Mouse (Mus musculus): Measurements from ENCODE around the gene Eml6. TPM values are rescaled to one million over a fixed set of nuclear protein-coding genes. Genes with fewer than 3 reads are reported as not detected.

Gene Eml6
- polyA plus RNA-seq, 2 experiments, result 0.09 to 0.55 TPM

DNA sequence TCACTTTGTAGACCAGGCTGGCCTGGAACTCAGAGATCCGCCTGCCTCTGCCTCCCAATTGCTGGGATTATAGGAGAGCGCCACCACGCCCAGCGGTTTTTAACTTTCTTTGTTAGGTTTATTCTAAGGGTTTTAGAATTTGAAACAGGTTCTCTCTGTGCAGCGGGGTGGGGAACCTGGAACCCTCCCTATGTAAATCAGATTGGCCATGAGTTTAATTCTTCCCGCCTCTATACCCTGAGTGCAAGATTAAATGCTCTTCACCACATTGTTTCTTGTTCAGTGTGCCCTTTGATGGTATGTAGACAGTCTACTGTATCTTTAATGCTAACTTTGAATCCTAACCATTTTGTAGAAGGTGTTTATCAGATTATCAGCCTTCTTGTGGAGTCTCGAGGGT, 311.7 kb downstream of the Eml6 start:
- no peaks in the 10 kb centered on the region for H3K9me3 ChIP-seq (ENCODE audit: control insufficient read depth, low read length)
- no peak for TF ChIP-seq CTCF (IDR thresholded peaks at IDR 0.05; ENCODE audit: low read depth)
- no peak overlapping the region for H3K27ac ChIP-seq
- H3K9ac ChIP-seq (replicated peaks), result no peak overlapping the region
- ATAC-seq (ENCODE audit: insufficient read depth) (no peak), DNase-seq (ENCODE audit: low read depth in 3 of 3, low spot score in 3 of 3) (no peak)
- H3K27me3 ChIP-seq (ENCODE audit: control insufficient read depth, insufficient read depth, low read length), result no peaks in the 10 kb centered on the region
- no peak overlapping the region for H3K4me3 ChIP-seq (ENCODE audit: insufficient read depth in 1 of 2, low read depth in 2 of 2, low read length in 2 of 2)
- H3K4me1 ChIP-seq (replicated peaks; ENCODE audit: control insufficient read depth in 2 of 2, insufficient read depth in 2 of 2, low read length in 1 of 2), result no peaks in the 10 kb centered on the region
- WGBS (ENCODE audit: insufficient replicate concordance), result 74% methylated on average over 7 of the region's 7 CpGs
- no peak overlapping the region for H3K4me2 ChIP-seq (ENCODE audit: low read depth)
- no peaks in the 10 kb centered on the region for H3K36me3 ChIP-seq (replicated peaks; ENCODE audit: control insufficient read depth, insufficient read depth, low read depth)

GRCm38 (mm10) chr11:29709512-29709911, 316.3 kb downstream of the Eml6 start:
- ATAC-seq (ENCODE audit: insufficient read depth), result no peak
- Histone ChIP-seq H3K27ac (no peak overlapping the region), H3K4me3 (ENCODE audit: insufficient read depth in 1 of 2, low read depth in 2 of 2, low read length in 2 of 2) (no peak overlapping the region), H3K4me2 (ENCODE audit: low read depth) (no peak overlapping the region), H3K27me3 (ENCODE audit: control insufficient read depth, insufficient read depth, low read length) (no peaks in the 10 kb centered on the region), H3K36me3 (replicated peaks; ENCODE audit: control insufficient read depth, insufficient read depth, low read depth) (peaks cover 2% of the 10 kb centered on the region; the same call in 1 of the 2 replicates), H3K9ac (replicated peaks) (no peak overlapping the region), H3K4me1 (replicated peaks; ENCODE audit: control insufficient read depth in 2 of 2, insufficient read depth in 2 of 2, low read length in 1 of 2) (no peaks in the 10 kb centered on the region), H3K9me3 (ENCODE audit: control insufficient read depth, low read length) (no peaks in the 10 kb centered on the region)
- no peak for DNase-seq (ENCODE audit: low read depth in 3 of 3, low spot score in 3 of 3)
- peak; percentile 39 for TF ChIP-seq CTCF (IDR thresholded peaks at IDR 0.05; ENCODE audit: low read depth)
- no peak for TF ChIP-seq EP300 (IDR thresholded peaks at IDR 0.05; ENCODE audit: low read depth)

GRCm38 (mm10) chr11:29706845-29707244, 319.0 kb downstream of the Eml6 start:
- WGBS (ENCODE audit: insufficient replicate concordance), result 79% methylated on average over 4 of the region's 4 CpGs
- ATAC-seq (ENCODE audit: insufficient read depth), result no peak
- H3K9me3 ChIP-seq (ENCODE audit: control insufficient read depth, low read length), result no peaks in the 10 kb centered on the region
- no peak overlapping the region for H3K27ac ChIP-seq
- no peaks in the 10 kb centered on the region for H3K27me3 ChIP-seq (ENCODE audit: control insufficient read depth, insufficient read depth, low read length)
- TF ChIP-seq CTCF (IDR thresholded peaks at IDR 0.05; ENCODE audit: low read depth) (no peak), EP300 (IDR thresholded peaks at IDR 0.05; ENCODE audit: low read depth) (no peak)
- no peak overlapping the region for H3K4me3 ChIP-seq (ENCODE audit: insufficient read depth in 1 of 2, low read depth in 2 of 2, low read length in 2 of 2)
- no peak overlapping the region for H3K4me2 ChIP-seq (ENCODE audit: low read depth)
- H3K9ac ChIP-seq (replicated peaks), result no peak overlapping the region
- no peaks in the 10 kb centered on the region for H3K4me1 ChIP-seq (replicated peaks; ENCODE audit: control insufficient read depth in 2 of 2, insufficient read depth in 2 of 2, low read length in 1 of 2)
- H3K36me3 ChIP-seq (replicated peaks; ENCODE audit: control insufficient read depth, insufficient read depth, low read depth), result peaks cover 2% of the 10 kb centered on the region; the same call in 1 of the 2 replicates
- no peak for DNase-seq (ENCODE audit: low read depth in 3 of 3, low spot score in 3 of 3)

GRCm38 (mm10) chr11:29705263-29705662, 320.6 kb downstream of the Eml6 start:
- Histone ChIP-seq H3K27me3 (ENCODE audit: control insufficient read depth, insufficient read depth, low read length) (no peaks in the 10 kb centered on the region), H3K27ac (no peak overlapping the region), H3K4me1 (replicated peaks; ENCODE audit: control insufficient read depth in 2 of 2, insufficient read depth in 2 of 2, low read length in 1 of 2) (no peaks in the 10 kb centered on the region), H3K4me2 (ENCODE audit: low read depth) (no peak overlapping the region), H3K4me3 (ENCODE audit: insufficient read depth in 1 of 2, low read depth in 2 of 2, low read length in 2 of 2) (no peak overlapping the region), H3K9ac (replicated peaks) (no peak overlapping the region), H3K9me3 (ENCODE audit: control insufficient read depth, low read length) (no peaks in the 10 kb centered on the region), H3K36me3 (replicated peaks; ENCODE audit: control insufficient read depth, insufficient read depth, low read depth) (peaks cover 2% of the 10 kb centered on the region; the same call in 1 of the 2 replicates)
- DNase-seq (ENCODE audit: low read depth in 3 of 3, low spot score in 3 of 3), result no peak
- no peak for ATAC-seq (ENCODE audit: insufficient read depth)
- TF ChIP-seq EP300 (IDR thresholded peaks at IDR 0.05; ENCODE audit: low read depth) (no peak), CTCF (IDR thresholded peaks at IDR 0.05; ENCODE audit: low read depth) (no peak)

DNA sequence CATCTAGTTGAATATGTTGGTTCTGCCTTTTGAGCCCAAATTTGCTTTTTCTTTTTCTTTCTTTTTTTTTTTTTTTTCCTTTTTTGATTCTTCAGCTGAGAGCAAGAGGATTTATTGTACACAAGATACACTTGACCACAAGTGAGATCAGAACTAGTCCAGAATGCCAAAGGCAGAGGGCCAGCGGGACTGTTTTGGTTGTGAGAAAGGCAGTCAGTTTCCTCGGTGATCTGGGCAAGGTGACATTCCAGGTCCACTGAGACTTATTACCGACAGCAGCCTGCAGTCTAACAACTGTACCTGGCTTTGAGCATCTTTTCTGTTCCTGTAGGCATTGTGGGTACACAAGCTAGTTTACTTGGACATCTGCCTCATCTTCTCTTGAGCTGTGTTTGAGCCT, 323.1 kb downstream of the Eml6 start:
- no peaks in the 10 kb centered on the region for H3K9me3 ChIP-seq (ENCODE audit: control insufficient read depth, low read length)
- no peak overlapping the region for H3K27ac ChIP-seq
- H3K4me2 ChIP-seq (ENCODE audit: low read depth), result no peak overlapping the region
- H3K4me1 ChIP-seq (replicated peaks; ENCODE audit: control insufficient read depth in 2 of 2, insufficient read depth in 2 of 2, low read length in 1 of 2), result no peaks in the 10 kb centered on the region
- H3K36me3 ChIP-seq (replicated peaks; ENCODE audit: control insufficient read depth, insufficient read depth, low read depth), result peaks cover 2% of the 10 kb centered on the region; the same call in 1 of the 2 replicates
- H3K9ac ChIP-seq (replicated peaks), result no peak overlapping the region
- ATAC-seq (ENCODE audit: insufficient read depth), result no peak
- H3K4me3 ChIP-seq (ENCODE audit: insufficient read depth in 1 of 2, low read depth in 2 of 2, low read length in 2 of 2), result no peak overlapping the region
- TF ChIP-seq EP300 (IDR thresholded peaks at IDR 0.05; ENCODE audit: low read depth) (no peak), CTCF (IDR thresholded peaks at IDR 0.05; ENCODE audit: low read depth) (no peak)
- H3K27me3 ChIP-seq (ENCODE audit: control insufficient read depth, insufficient read depth, low read length), result no peaks in the 10 kb centered on the region
- DNase-seq (ENCODE audit: low read depth in 3 of 3, low spot score in 3 of 3), result no peak
- 83% methylated on average over 3 of the region's 3 CpGs for WGBS (ENCODE audit: insufficient replicate concordance)

GRCm38 (mm10) chr11:29694754-29695153, 331.1 kb downstream of the Eml6 start:
- H3K4me1 ChIP-seq (replicated peaks; ENCODE audit: control insufficient read depth in 2 of 2, insufficient read depth in 2 of 2, low read length in 1 of 2), result peaks cover 3 to 6% of the 10 kb centered on the region in 2 experiments
- no peak overlapping the region for H3K9ac ChIP-seq (replicated peaks)
- no peak overlapping the region; a peak in 1 of 4 replicates for H3K4me3 ChIP-seq (ENCODE audit: insufficient read depth in 1 of 2, low read depth in 2 of 2, low read length in 2 of 2)
- no peaks in the 10 kb centered on the region for H3K36me3 ChIP-seq (replicated peaks; ENCODE audit: control insufficient read depth, insufficient read depth, low read depth)
- no peak overlapping the region for H3K27ac ChIP-seq
- H3K9me3 ChIP-seq (ENCODE audit: control insufficient read depth, low read length), result no peaks in the 10 kb centered on the region
- DNase-seq (ENCODE audit: low read depth in 3 of 3, low spot score in 3 of 3), result no peak
- H3K27me3 ChIP-seq (ENCODE audit: control insufficient read depth, insufficient read depth, low read length), result no peaks in the 10 kb centered on the region
- ATAC-seq (ENCODE audit: insufficient read depth), result no peak
- TF ChIP-seq EP300 (IDR thresholded peaks at IDR 0.05; ENCODE audit: low read depth) (no peak), CTCF (IDR thresholded peaks at IDR 0.05; ENCODE audit: low read depth) (no peak)
- no peak overlapping the region for H3K4me2 ChIP-seq (ENCODE audit: low read depth)
